Mouse (Mus musculus): ENCODE data around the gene Auh. TPM values are rescaled to one million over a fixed set of nuclear protein-coding genes. Genes with fewer than 3 reads are reported as not detected.

The Auh gene
- total and polyA plus RNA-seq, 3 experiments = 68.5 to 191 (median 74.1) TPM

GRCm38 (mm10) chr13:52853536-52853935 lies 75.9 kb downstream of the Auh start:
- Histone ChIP-seq H3K9ac (ENCODE audit: insufficient read depth, low read depth) (no peak overlapping the region), H3K27ac (ENCODE audit: insufficient read depth, low read depth) (no peak overlapping the region), H3K4me3 (replicated peaks in 1 of 3; ENCODE audit: low read depth in 2 of 3, low read length in 2 of 3, poor library complexity in 1 of 3) (no peak overlapping the region), H3K27me3 (replicated peaks) (no peaks in the 10 kb centered on the region), H3K79me2 (replicated peaks; ENCODE audit: control insufficient read depth, extremely low read depth, insufficient read depth, poor library complexity, severe bottlenecking) (no peaks in the 10 kb centered on the region), H3K36me3 (replicated peaks in 1 of 2; ENCODE audit: control insufficient read depth in 1 of 2, insufficient read depth in 1 of 2, low read length in 1 of 2) (peaks cover 6 to 43% of the 10 kb centered on the region in 2 experiments), H3K4me1 (ENCODE audit: control insufficient read depth in 1 of 2, insufficient read depth in 2 of 2) (peaks cover 19 to 27% of the 10 kb centered on the region in 2 experiments), H3K4me2 (ENCODE audit: insufficient read depth, low read depth, poor library complexity, severe bottlenecking) (no peak overlapping the region), H3K9me3 (replicated peaks; ENCODE audit: low read length) (no peaks in the 10 kb centered on the region)
- no peak for DNase-seq (ENCODE audit: extremely low read depth)
- dilution Hi-C loops (cut with MboI; ENCODE audit: extremely low pct_ligation_motif_present, extremely low pct_unique_long_range_greater_than_20kb, low sequenced_read_pairs) = no loop called here
- in situ Hi-C loops (cut with MboI; ENCODE audit: low pct_ligation_motif_present, low pct_unique_long_range_greater_than_20kb, low sequenced_read_pairs) = loop anchor here (5.0 to 10.0 kb wide), 2 partner anchors 64 to 121 kb away; no protein-coding TSS in a partner anchor
- TF ChIP-seq JUN (IDR thresholded peaks at IDR 0.05; ENCODE audit: insufficient read depth, low read depth, low read length) = no peak
- no peak for TF ChIP-seq ELF1 (IDR thresholded peaks at IDR 0.05; ENCODE audit: low read depth, low read length)
- TF ChIP-seq MXI1 (IDR thresholded peaks at IDR 0.05; ENCODE audit: low read depth, low read length) = no peak
- TF ChIP-seq MAX (IDR thresholded peaks at IDR 0.05; ENCODE audit: low read length) = no peak
- no peak for TF ChIP-seq NELFE (IDR thresholded peaks at IDR 0.05; ENCODE audit: low read depth, low read length)
- TF ChIP-seq MYC (IDR thresholded peaks at IDR 0.05; ENCODE audit: low read depth, low read length) = no peak
- TF ChIP-seq KAT2A (IDR thresholded peaks at IDR 0.05; ENCODE audit: insufficient replicate concordance, low read length) = no peak

- in situ Hi-C loops (cut with MboI; ENCODE audit: low pct_ligation_motif_present, low pct_unique_long_range_greater_than_20kb, low sequenced_read_pairs) = loop anchor here (5.0 to 10.0 kb wide), 2 partner anchors 65 to 123 kb away; no protein-coding TSS in a partner anchor
These were observed 77.6 kb downstream of the Auh start for GRCm38 (mm10) chr13:52851886-52852285.

DNA sequence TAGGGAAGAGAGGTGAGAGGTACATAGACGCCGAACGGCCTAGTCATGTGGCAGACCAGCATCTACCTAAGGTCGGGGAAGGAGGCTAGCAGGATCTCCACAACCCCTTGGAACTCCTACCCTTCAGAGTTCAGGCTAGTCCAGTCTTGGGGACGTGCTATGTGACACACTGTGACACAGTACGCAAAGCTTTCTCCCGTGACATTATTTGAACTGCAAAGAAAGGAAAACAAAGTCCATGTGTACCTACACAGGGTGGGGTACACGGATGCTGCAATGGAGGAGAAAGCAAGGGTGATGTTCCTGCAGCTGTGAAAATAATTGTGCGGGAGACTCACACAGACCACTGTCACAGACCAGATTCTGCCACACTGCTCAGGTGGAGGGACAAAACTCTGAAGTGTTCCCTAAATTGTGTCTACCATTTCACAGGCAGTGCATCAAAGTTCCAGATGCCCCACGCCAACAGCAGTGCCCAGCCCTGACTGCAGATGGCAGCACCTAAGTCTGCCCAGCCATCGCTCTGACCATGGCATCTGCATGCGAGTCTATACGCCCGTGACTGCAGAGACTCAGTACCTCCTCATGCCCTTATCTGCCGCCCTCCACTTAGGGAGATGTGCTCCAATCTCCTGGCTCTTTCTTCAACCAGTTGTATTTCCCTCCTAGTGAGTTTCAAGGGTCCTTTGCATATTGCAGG lies 79.3 kb downstream of the Auh start:
- H3K79me2 ChIP-seq (replicated peaks; ENCODE audit: control insufficient read depth, extremely low read depth, insufficient read depth, poor library complexity, severe bottlenecking) = no peaks in the 10 kb centered on the region
- in situ Hi-C loops (cut with MboI; ENCODE audit: low pct_ligation_motif_present, low pct_unique_long_range_greater_than_20kb, low sequenced_read_pairs) = loop anchor here (5.0 to 10.0 kb wide), 2 partner anchors 67 to 125 kb away; no protein-coding TSS in a partner anchor
- no peak overlapping the region for H3K27ac ChIP-seq (ENCODE audit: insufficient read depth, low read depth)
- H3K9me3 ChIP-seq (replicated peaks; ENCODE audit: low read length) = no peaks in the 10 kb centered on the region
- peaks cover 25 to 30% of the 10 kb centered on the region in 2 experiments for H3K4me1 ChIP-seq (ENCODE audit: control insufficient read depth in 1 of 2, insufficient read depth in 2 of 2)
- no peak overlapping the region for H3K4me2 ChIP-seq (ENCODE audit: insufficient read depth, low read depth, poor library complexity, severe bottlenecking)
- no peaks in the 10 kb centered on the region for H3K27me3 ChIP-seq (replicated peaks)
- DNase-seq (ENCODE audit: extremely low read depth) = peak; percentile 31
- no peak overlapping the region for H3K4me3 ChIP-seq (replicated peaks in 1 of 3; ENCODE audit: low read depth in 2 of 3, low read length in 2 of 3, poor library complexity in 1 of 3)
- no peak overlapping the region for H3K9ac ChIP-seq (ENCODE audit: insufficient read depth, low read depth)
- peak; percentile 41 for TF ChIP-seq RAD21 (IDR thresholded peaks at IDR 0.05; ENCODE audit: low read depth, low read length)
- no peak for TF ChIP-seq PAX5 (IDR thresholded peaks at IDR 0.05; ENCODE audit: low read length)
- no peak for TF ChIP-seq JUND (conservative IDR thresholded peaks at IDR 0.05; ENCODE audit: low read depth, low read length)
- TF ChIP-seq CTCF (conservative IDR thresholded peaks at IDR 0.05 in 1 of 2, IDR thresholded peaks at IDR 0.05 in 1 of 2; ENCODE audit: low read depth in 2 of 2, low read length in 2 of 2) = peak; percentile 19 to 64; a peak in 2 of 4 replicates
- 0 out of 2 replicates have a peak, but pooled peaks have one; percentile 20 for TF ChIP-seq UBTF (IDR thresholded peaks at IDR 0.05; ENCODE audit: low read depth, low read length)
- TF ChIP-seq ZKSCAN1 (IDR thresholded peaks at IDR 0.05; ENCODE audit: borderline replicate concordance, low read depth, low read length) = no peak
- TF ChIP-seq NRF1 (IDR thresholded peaks at IDR 0.05; ENCODE audit: low read depth, low read length) = no peak
- TF ChIP-seq SMC3 (IDR thresholded peaks at IDR 0.05; ENCODE audit: low read depth, low read length) = peak; percentile 71
- dilution Hi-C loops (cut with MboI; ENCODE audit: extremely low pct_ligation_motif_present, extremely low pct_unique_long_range_greater_than_20kb, low sequenced_read_pairs) = no loop called here
- peaks cover 10 to 48% of the 10 kb centered on the region in 2 experiments for H3K36me3 ChIP-seq (replicated peaks in 1 of 2; ENCODE audit: control insufficient read depth in 1 of 2, insufficient read depth in 1 of 2, low read length in 1 of 2)

More at GRCm38 (mm10) chr13:52851886-52852285, 77.6 kb downstream of the Auh start:
- H3K79me2 ChIP-seq (replicated peaks; ENCODE audit: control insufficient read depth, extremely low read depth, insufficient read depth, poor library complexity, severe bottlenecking) = no peaks in the 10 kb centered on the region
- H3K4me1 ChIP-seq (ENCODE audit: control insufficient read depth in 1 of 2, insufficient read depth in 2 of 2) = peaks cover 25 to 36% of the 10 kb centered on the region in 2 experiments
- no peaks in the 10 kb centered on the region for H3K27me3 ChIP-seq (replicated peaks)
- no peak overlapping the region for H3K9ac ChIP-seq (ENCODE audit: insufficient read depth, low read depth)
- H3K9me3 ChIP-seq (replicated peaks; ENCODE audit: low read length) = no peaks in the 10 kb centered on the region
- H3K4me2 ChIP-seq (ENCODE audit: insufficient read depth, low read depth, poor library complexity, severe bottlenecking) = no peak overlapping the region
- no peak overlapping the region for H3K4me3 ChIP-seq (replicated peaks in 1 of 3; ENCODE audit: low read depth in 2 of 3, low read length in 2 of 3, poor library complexity in 1 of 3)
- no peak for TF ChIP-seq MXI1 (IDR thresholded peaks at IDR 0.05; ENCODE audit: low read depth, low read length)
- TF ChIP-seq USF1 (IDR thresholded peaks at IDR 0.05; ENCODE audit: low read depth, low read length) = no peak
- no peak for TF ChIP-seq MYC (IDR thresholded peaks at IDR 0.05; ENCODE audit: low read depth, low read length)
- TF ChIP-seq UBTF (IDR thresholded peaks at IDR 0.05; ENCODE audit: low read depth, low read length) = no peak
- no peak for TF ChIP-seq ZMIZ1 (IDR thresholded peaks at IDR 0.05; ENCODE audit: low read depth, low read length)
- no peak for TF ChIP-seq CTCF (conservative IDR thresholded peaks at IDR 0.05 in 1 of 2, IDR thresholded peaks at IDR 0.05 in 1 of 2; ENCODE audit: low read depth in 2 of 2, low read length in 2 of 2)
- no peak for TF ChIP-seq E2F4 (IDR thresholded peaks at IDR 0.05; ENCODE audit: insufficient replicate concordance, low read depth, low read length)
- no peak for TF ChIP-seq USF2 (conservative IDR thresholded peaks at IDR 0.05; ENCODE audit: low read depth, low read length)
- TF ChIP-seq MEF2A (IDR thresholded peaks at IDR 0.05; ENCODE audit: borderline replicate concordance, low read depth, low read length) = no peak
- TF ChIP-seq ZNF384 (IDR thresholded peaks at IDR 0.05; ENCODE audit: low read depth, low read length) = no peak
- dilution Hi-C loops (cut with MboI; ENCODE audit: extremely low pct_ligation_motif_present, extremely low pct_unique_long_range_greater_than_20kb, low sequenced_read_pairs) = no loop called here
- no peak for DNase-seq (ENCODE audit: extremely low read depth)
- H3K36me3 ChIP-seq (replicated peaks in 1 of 2; ENCODE audit: control insufficient read depth in 1 of 2, insufficient read depth in 1 of 2, low read length in 1 of 2) = peaks cover 6 to 43% of the 10 kb centered on the region in 2 experiments
- H3K27ac ChIP-seq (ENCODE audit: insufficient read depth, low read depth) = no peak overlapping the region
